Mouse (Mus musculus): ENCODE measurements around the gene Otog. TPM values are rescaled to one million over a fixed set of nuclear protein-coding genes. Genes with fewer than 3 reads are reported as not detected.

Gene Otog
- polyA plus RNA-seq, 1 experiment, result 10.2 TPM

DNA sequence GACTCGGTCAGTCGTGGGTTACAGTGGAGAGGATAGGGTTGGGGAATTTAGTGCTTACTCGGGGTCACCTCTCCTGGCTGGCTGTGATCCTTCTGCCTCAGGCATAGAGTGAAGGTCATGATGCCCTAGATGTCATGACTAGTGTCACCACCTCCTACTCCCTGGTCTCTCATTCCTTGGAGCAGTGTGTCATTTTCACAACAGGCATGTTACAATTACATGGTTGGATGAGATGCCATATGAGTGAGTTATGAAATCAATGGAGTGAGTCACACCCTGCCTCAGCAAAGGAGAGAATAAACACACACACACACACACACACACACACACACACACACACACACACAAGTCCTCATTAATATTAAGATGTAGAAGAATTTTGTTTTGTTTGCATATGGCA is 6.8 kb downstream of the Otog start:
- H3K36me3 ChIP-seq (ENCODE audit: control insufficient read depth, insufficient read depth), result no peaks in the 10 kb centered on the region
- peaks cover 12% of the 10 kb centered on the region for H3K27me3 ChIP-seq (ENCODE audit: control insufficient read depth, insufficient read depth, insufficient read length)
- no peak overlapping the region for H3K4me2 ChIP-seq (ENCODE audit: low read depth)
- H3ac ChIP-seq (ENCODE audit: control insufficient read depth, insufficient read length), result no peak overlapping the region
- no peak overlapping the region for H3K4me3 ChIP-seq
- no peaks in the 10 kb centered on the region for H3K79me2 ChIP-seq (ENCODE audit: control insufficient read depth, insufficient read depth)
- TF ChIP-seq TCF12 (IDR thresholded peaks at IDR 0.05; ENCODE audit: insufficient read depth, poor library complexity, severe bottlenecking) (no peak), MAX (IDR thresholded peaks at IDR 0.05; ENCODE audit: low read depth) (no peak), E2F4 (IDR thresholded peaks at IDR 0.05; ENCODE audit: insufficient read depth) (no peak), CEBPB (IDR thresholded peaks at IDR 0.05; ENCODE audit: insufficient read depth, poor library complexity, severe bottlenecking) (no peak), TCF3 (IDR thresholded peaks at IDR 0.05; ENCODE audit: insufficient read length, low read depth) (no peak), USF1 (IDR thresholded peaks at IDR 0.05; ENCODE audit: low read depth) (no peak), MYOD1 (IDR thresholded peaks at IDR 0.05; ENCODE audit: control insufficient read depth in 1 of 3, insufficient read length in 2 of 3, low read depth in 2 of 3) (no peak), SRF (IDR thresholded peaks at IDR 0.05; ENCODE audit: control insufficient read depth, insufficient read length, low read depth) (no peak), POLR2A (IDR thresholded peaks at IDR 0.05; ENCODE audit: insufficient read length, low read depth) (no peak), POLR2AphosphoS2 (IDR thresholded peaks at IDR 0.05; ENCODE audit: insufficient read length, low read depth) (no peak), REST (IDR thresholded peaks at IDR 0.05; ENCODE audit: insufficient read depth, insufficient read length) (no peak), MYOG (IDR thresholded peaks at IDR 0.05; ENCODE audit: control insufficient read depth in 1 of 3, insufficient read depth in 1 of 3, insufficient read length in 2 of 3, low read depth in 2 of 3) (no peak)

DNA sequence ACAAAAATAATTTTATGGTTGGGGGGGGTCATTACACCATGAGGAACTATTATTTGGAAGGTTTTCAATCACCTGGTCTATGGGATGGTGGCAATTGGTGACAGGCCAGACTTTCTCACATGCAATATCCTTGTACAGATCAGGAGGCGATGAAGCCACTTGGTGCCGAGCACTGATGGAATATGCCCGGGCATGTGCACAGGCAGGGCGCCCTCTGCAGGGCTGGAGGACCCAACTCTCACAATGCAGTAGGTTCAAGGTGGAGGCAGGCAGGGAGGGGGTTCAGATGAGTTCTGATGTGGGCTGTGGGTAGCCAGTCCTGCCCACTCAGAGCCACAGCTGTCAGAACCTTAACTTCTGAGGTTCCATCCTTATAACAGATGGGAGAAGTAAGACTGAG is 11.1 kb downstream of the Otog start:
- H3K27me3 ChIP-seq (ENCODE audit: control insufficient read depth, insufficient read depth, insufficient read length), result peaks cover 21% of the 10 kb centered on the region
- H3K4me2 ChIP-seq (ENCODE audit: low read depth), result no peak overlapping the region
- no peak for TF ChIP-seq MAX (IDR thresholded peaks at IDR 0.05; ENCODE audit: low read depth)
- no peak for TF ChIP-seq MYOD1 (IDR thresholded peaks at IDR 0.05; ENCODE audit: control insufficient read depth in 1 of 3, insufficient read length in 2 of 3, low read depth in 2 of 3)
- no peak for TF ChIP-seq SRF (IDR thresholded peaks at IDR 0.05; ENCODE audit: control insufficient read depth, insufficient read length, low read depth)
- no peak for TF ChIP-seq TCF12 (IDR thresholded peaks at IDR 0.05; ENCODE audit: insufficient read depth, poor library complexity, severe bottlenecking)
- no peak for TF ChIP-seq POLR2A (IDR thresholded peaks at IDR 0.05; ENCODE audit: insufficient read length, low read depth)
- TF ChIP-seq USF1 (IDR thresholded peaks at IDR 0.05; ENCODE audit: low read depth), result no peak
- TF ChIP-seq MYOG (IDR thresholded peaks at IDR 0.05; ENCODE audit: control insufficient read depth in 1 of 3, insufficient read depth in 1 of 3, insufficient read length in 2 of 3, low read depth in 2 of 3), result no peak
- no peak for TF ChIP-seq E2F4 (IDR thresholded peaks at IDR 0.05; ENCODE audit: insufficient read depth)
- TF ChIP-seq REST (IDR thresholded peaks at IDR 0.05; ENCODE audit: insufficient read depth, insufficient read length), result no peak
- no peak for TF ChIP-seq POLR2AphosphoS2 (IDR thresholded peaks at IDR 0.05; ENCODE audit: insufficient read length, low read depth)
- TF ChIP-seq TCF3 (IDR thresholded peaks at IDR 0.05; ENCODE audit: insufficient read length, low read depth), result no peak
- no peak for TF ChIP-seq CEBPB (IDR thresholded peaks at IDR 0.05; ENCODE audit: insufficient read depth, poor library complexity, severe bottlenecking)
- no peak overlapping the region for H3ac ChIP-seq (ENCODE audit: control insufficient read depth, insufficient read length)
- H3K36me3 ChIP-seq (ENCODE audit: control insufficient read depth, insufficient read depth), result no peaks in the 10 kb centered on the region
- H3K79me2 ChIP-seq (ENCODE audit: control insufficient read depth, insufficient read depth), result no peaks in the 10 kb centered on the region
- no peak overlapping the region for H3K4me3 ChIP-seq

DNA sequence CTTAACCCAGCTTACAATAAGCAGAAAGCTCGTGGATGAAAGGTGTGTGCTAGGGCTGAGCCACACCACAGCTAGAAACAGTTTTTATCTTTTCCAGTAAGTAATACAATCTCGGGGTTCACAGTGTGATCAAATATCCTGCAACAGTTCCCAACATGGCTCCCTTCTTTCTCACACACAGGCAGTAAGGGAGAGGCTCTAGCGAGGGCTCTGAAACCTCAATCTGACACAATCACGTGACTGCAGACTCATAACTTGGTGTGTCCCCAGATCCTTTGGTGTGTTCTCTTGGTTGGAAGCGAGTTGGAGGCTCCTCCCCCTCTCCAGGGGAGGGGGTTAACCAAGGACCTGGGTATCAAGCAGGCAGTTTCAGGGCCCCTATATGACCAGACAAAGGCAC is 35.4 kb downstream of the Otog start:
- peaks cover 28% of the 10 kb centered on the region for H3K27me3 ChIP-seq (ENCODE audit: control insufficient read depth, insufficient read depth, insufficient read length)

DNA sequence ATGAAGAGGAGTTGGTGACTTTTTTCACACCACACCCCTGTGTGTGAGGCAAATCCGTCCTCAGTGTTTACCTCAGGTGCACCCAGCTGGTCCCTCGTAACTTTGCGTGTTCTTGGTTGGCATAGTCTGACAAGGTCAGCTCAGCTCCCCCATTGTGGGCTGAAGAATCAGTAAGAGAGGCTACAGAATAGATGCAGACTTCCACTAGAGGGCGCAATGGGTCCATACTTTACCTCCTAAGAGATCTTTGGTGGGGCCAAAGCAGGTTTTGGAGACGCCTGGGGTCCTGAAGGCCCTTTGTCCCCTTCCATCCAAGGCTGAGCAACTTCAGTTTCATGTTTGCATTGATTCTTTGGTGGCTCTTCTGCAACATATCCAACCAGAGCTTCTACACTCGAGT is 39.2 kb downstream of the Otog start:
- no peak overlapping the region for H3K4me3 ChIP-seq
- H3K4me2 ChIP-seq (ENCODE audit: low read depth), result no peak overlapping the region
- TF ChIP-seq POLR2A (IDR thresholded peaks at IDR 0.05; ENCODE audit: insufficient read length, low read depth) (no peak), CEBPB (IDR thresholded peaks at IDR 0.05; ENCODE audit: insufficient read depth, poor library complexity, severe bottlenecking) (no peak), USF1 (IDR thresholded peaks at IDR 0.05; ENCODE audit: low read depth) (no peak), SRF (IDR thresholded peaks at IDR 0.05; ENCODE audit: control insufficient read depth, insufficient read length, low read depth) (no peak), MAX (IDR thresholded peaks at IDR 0.05; ENCODE audit: low read depth) (no peak), REST (IDR thresholded peaks at IDR 0.05; ENCODE audit: insufficient read depth, insufficient read length) (no peak), POLR2AphosphoS2 (IDR thresholded peaks at IDR 0.05; ENCODE audit: insufficient read length, low read depth) (no peak), E2F4 (IDR thresholded peaks at IDR 0.05; ENCODE audit: insufficient read depth) (no peak), MYOG (IDR thresholded peaks at IDR 0.05; ENCODE audit: control insufficient read depth in 1 of 3, insufficient read depth in 1 of 3, insufficient read length in 2 of 3, low read depth in 2 of 3) (no peak), MYOD1 (IDR thresholded peaks at IDR 0.05; ENCODE audit: control insufficient read depth in 1 of 3, insufficient read length in 2 of 3, low read depth in 2 of 3) (no peak), TCF12 (IDR thresholded peaks at IDR 0.05; ENCODE audit: insufficient read depth, poor library complexity, severe bottlenecking) (no peak), TCF3 (IDR thresholded peaks at IDR 0.05; ENCODE audit: insufficient read length, low read depth) (no peak)
- no peaks in the 10 kb centered on the region for H3K79me2 ChIP-seq (ENCODE audit: control insufficient read depth, insufficient read depth)
- H3ac ChIP-seq (ENCODE audit: control insufficient read depth, insufficient read length), result no peak overlapping the region
- no peaks in the 10 kb centered on the region for H3K36me3 ChIP-seq (ENCODE audit: control insufficient read depth, insufficient read depth)
- H3K27me3 ChIP-seq (ENCODE audit: control insufficient read depth, insufficient read depth, insufficient read length), result peaks cover 7% of the 10 kb centered on the region

More for the DNA sequence above, 35.4 kb downstream of the Otog start:
- no peak overlapping the region for H3K4me3 ChIP-seq
- no peaks in the 10 kb centered on the region for H3K36me3 ChIP-seq (ENCODE audit: control insufficient read depth, insufficient read depth)
- no peaks in the 10 kb centered on the region for H3K79me2 ChIP-seq (ENCODE audit: control insufficient read depth, insufficient read depth)
- H3ac ChIP-seq (ENCODE audit: control insufficient read depth, insufficient read length), result no peak overlapping the region
- TF ChIP-seq CEBPB (IDR thresholded peaks at IDR 0.05; ENCODE audit: insufficient read depth, poor library complexity, severe bottlenecking) (no peak), POLR2AphosphoS2 (IDR thresholded peaks at IDR 0.05; ENCODE audit: insufficient read length, low read depth) (no peak)
- H3K4me2 ChIP-seq (ENCODE audit: low read depth), result no peak overlapping the region

DNA sequence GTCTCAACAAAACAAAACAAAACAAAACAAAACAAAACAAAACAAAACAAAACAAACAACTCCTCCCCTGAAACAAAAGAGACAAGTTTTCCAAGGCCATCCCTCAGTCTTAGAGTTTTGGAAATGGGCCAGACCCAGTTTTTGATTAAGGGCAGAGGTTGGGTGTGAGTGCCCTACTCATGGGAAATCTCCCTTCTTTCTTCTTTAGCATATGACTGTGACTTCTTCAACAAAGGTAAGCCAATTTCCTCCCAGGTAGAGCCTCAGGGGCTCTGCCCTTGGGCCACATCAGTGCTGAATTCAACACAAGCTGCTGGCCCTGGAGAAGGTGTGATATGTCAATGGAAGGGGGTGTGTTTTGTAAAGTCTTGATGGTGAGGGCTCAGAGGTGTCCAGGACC is 40.1 kb downstream of the Otog start:
- H3K4me2 ChIP-seq (ENCODE audit: low read depth), result no peak overlapping the region
- H3K27me3 ChIP-seq (ENCODE audit: control insufficient read depth, insufficient read depth, insufficient read length), result peaks cover 7% of the 10 kb centered on the region
- H3ac ChIP-seq (ENCODE audit: control insufficient read depth, insufficient read length), result no peak overlapping the region
- H3K4me3 ChIP-seq, result no peak overlapping the region
- H3K79me2 ChIP-seq (ENCODE audit: control insufficient read depth, insufficient read depth), result no peaks in the 10 kb centered on the region
- TF ChIP-seq POLR2AphosphoS2 (IDR thresholded peaks at IDR 0.05; ENCODE audit: insufficient read length, low read depth) (no peak), SRF (IDR thresholded peaks at IDR 0.05; ENCODE audit: control insufficient read depth, insufficient read length, low read depth) (no peak), MAX (IDR thresholded peaks at IDR 0.05; ENCODE audit: low read depth) (no peak), REST (IDR thresholded peaks at IDR 0.05; ENCODE audit: insufficient read depth, insufficient read length) (no peak), TCF3 (IDR thresholded peaks at IDR 0.05; ENCODE audit: insufficient read length, low read depth) (no peak), TCF12 (IDR thresholded peaks at IDR 0.05; ENCODE audit: insufficient read depth, poor library complexity, severe bottlenecking) (no peak), POLR2A (IDR thresholded peaks at IDR 0.05; ENCODE audit: insufficient read length, low read depth) (no peak), E2F4 (IDR thresholded peaks at IDR 0.05; ENCODE audit: insufficient read depth) (no peak), MYOG (IDR thresholded peaks at IDR 0.05; ENCODE audit: control insufficient read depth in 1 of 3, insufficient read depth in 1 of 3, insufficient read length in 2 of 3, low read depth in 2 of 3) (no peak), USF1 (IDR thresholded peaks at IDR 0.05; ENCODE audit: low read depth) (no peak), MYOD1 (IDR thresholded peaks at IDR 0.05; ENCODE audit: control insufficient read depth in 1 of 3, insufficient read length in 2 of 3, low read depth in 2 of 3) (no peak), CEBPB (IDR thresholded peaks at IDR 0.05; ENCODE audit: insufficient read depth, poor library complexity, severe bottlenecking) (no peak)
- H3K36me3 ChIP-seq (ENCODE audit: control insufficient read depth, insufficient read depth), result no peaks in the 10 kb centered on the region

Data from myocyte (in vitro differentiated cells).